Mouse (Mus musculus) ES-E14 (cell line): Measurements from ENCODE around the gene A2m.

Experiments used
- CHD2 ChIP-seq: IDR thresholded peaks from 2 replicates; pipeline ENCODE4 v1.6.1; 2014; ENCODE audit warnings: mild to moderate bottlenecking, low read depth, low read length, inconsistent platforms
- ZC3H11A ChIP-seq: IDR thresholded peaks from 2 replicates; pipeline ENCODE4 v1.6.1; 2012; ENCODE audit warnings: low read depth, mild to moderate bottlenecking, inconsistent platforms, low read length, borderline replicate concordance

- TF ChIP-seq ZC3H11A (no peak), CHD2 (no peak)
These were observed 656 bp upstream of the A2m start for GRCm38 (mm10) chr6:121634520-121634919.
